Mouse (Mus musculus): Measurements from ENCODE around the gene Gm26620.

DNA sequence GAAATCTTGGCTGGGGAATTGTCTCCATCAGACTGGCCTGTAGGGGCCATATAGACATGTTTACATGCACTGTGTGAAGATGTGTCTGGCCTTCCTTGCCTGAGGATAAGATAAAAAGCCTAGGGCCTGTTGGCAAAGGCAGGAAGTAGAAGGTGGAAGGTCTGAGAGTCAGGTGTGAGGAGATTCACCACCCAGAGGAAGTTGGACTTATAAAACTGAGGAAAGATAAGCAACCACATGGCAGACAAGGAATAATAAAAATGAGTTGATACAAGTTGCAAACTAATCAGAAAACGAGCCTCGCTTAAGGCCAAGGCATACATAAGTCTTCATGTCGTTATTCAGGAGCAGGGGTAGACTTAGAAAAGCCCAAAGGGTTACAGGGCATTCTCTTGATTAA lies 9.2 kb upstream of the Gm26620 start:
- TF ChIP-seq POLR2A (IDR thresholded peaks at IDR 0.05; ENCODE audit: extremely low read depth, insufficient read depth, low read length), result no peak
- TF ChIP-seq CTCF (IDR thresholded peaks at IDR 0.05; ENCODE audit: extremely low read depth, insufficient read depth, low read length), result no peak
